Mouse (Mus musculus): ENCODE data around the gene Stim2. TPM values are rescaled to one million over a fixed set of nuclear protein-coding genes. Genes with fewer than 3 reads are reported as not detected.

Stim2 gene
- total and polyA plus RNA-seq, 3 experiments: 11.7 to 18.6 TPM; not detected in 1

GRCm38 (mm10) chr5:54070549-54070948, 72.2 kb downstream of the Stim2 start:
- no peaks in the 10 kb centered on the region for H3K27me3 ChIP-seq (ENCODE audit: control insufficient read depth in 1 of 2, insufficient read depth in 2 of 2, low read length in 2 of 2)
- H3K27ac ChIP-seq (ENCODE audit: control insufficient read depth, low read depth, low read length): no peak overlapping the region
- TF ChIP-seq HCFC1 (IDR thresholded peaks at IDR 0.05; ENCODE audit: low read depth, low read length) (no peak), RCOR1 (IDR thresholded peaks at IDR 0.05; ENCODE audit: low read depth, low read length) (peak; percentile 62; the same call in 1 of the 2 replicates)
- no peak overlapping the region for H3K9ac ChIP-seq (ENCODE audit: control insufficient read depth, low read depth, low read length, poor library complexity, severe bottlenecking)
- H3K9me3 ChIP-seq (replicated peaks; ENCODE audit: insufficient read depth, low read length): no peaks in the 10 kb centered on the region
- no peak overlapping the region for H3K4me3 ChIP-seq (ENCODE audit: control insufficient read depth in 1 of 2, insufficient read depth in 1 of 2, low read depth in 2 of 2, low read length in 2 of 2)
- peak; percentile 66 for DNase-seq (ENCODE audit: low read depth, low spot score)
- peaks cover 0 to 36% of the 10 kb centered on the region in 2 experiments; a peak in 2 of 4 replicates for H3K36me3 ChIP-seq (ENCODE audit: control insufficient read depth in 1 of 2, insufficient read depth in 2 of 2, low read length in 2 of 2)
- H3K79me2 ChIP-seq (ENCODE audit: control insufficient read depth, insufficient read depth, low read length, poor library complexity): no peaks in the 10 kb centered on the region
- peaks cover 21% of the 10 kb centered on the region in 2 experiments for H3K4me1 ChIP-seq (ENCODE audit: control insufficient read depth in 1 of 2, insufficient read depth in 2 of 2, low read length in 2 of 2)

DNA sequence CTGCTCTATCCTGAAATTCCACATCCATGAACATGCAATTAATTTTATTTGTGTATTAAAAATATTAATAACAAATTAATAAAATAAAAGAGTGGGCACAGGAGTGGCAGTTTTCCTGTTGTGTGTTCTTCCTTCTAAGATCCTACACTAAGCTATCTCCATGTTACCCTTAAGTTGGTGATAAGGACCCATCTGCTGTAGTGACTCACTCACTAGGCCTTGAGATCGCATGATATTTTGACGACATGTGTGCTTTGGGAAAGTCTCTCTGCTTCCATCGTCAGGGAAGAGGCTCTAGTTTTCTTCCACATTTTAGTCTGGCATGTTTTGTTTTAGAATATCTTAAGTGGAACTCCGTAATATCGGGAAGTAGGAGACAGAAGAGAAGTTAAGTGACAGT, 73.0 kb downstream of the Stim2 start:
- Histone ChIP-seq H3K36me3 (ENCODE audit: control insufficient read depth in 1 of 2, insufficient read depth in 2 of 2, low read length in 2 of 2) (peaks cover 0 to 36% of the 10 kb centered on the region in 2 experiments; a peak in 2 of 4 replicates), H3K27me3 (ENCODE audit: control insufficient read depth in 1 of 2, insufficient read depth in 2 of 2, low read length in 2 of 2) (no peaks in the 10 kb centered on the region), H3K4me1 (ENCODE audit: control insufficient read depth in 1 of 2, insufficient read depth in 2 of 2, low read length in 2 of 2) (peaks cover 21% of the 10 kb centered on the region in 2 experiments), H3K27ac (ENCODE audit: control insufficient read depth, low read depth, low read length) (no peak overlapping the region), H3K9ac (ENCODE audit: control insufficient read depth, low read depth, low read length, poor library complexity, severe bottlenecking) (no peak overlapping the region), H3K9me3 (replicated peaks; ENCODE audit: insufficient read depth, low read length) (no peaks in the 10 kb centered on the region), H3K79me2 (ENCODE audit: control insufficient read depth, insufficient read depth, low read length, poor library complexity) (no peaks in the 10 kb centered on the region), H3K4me3 (ENCODE audit: control insufficient read depth in 1 of 2, insufficient read depth in 1 of 2, low read depth in 2 of 2, low read length in 2 of 2) (no peak overlapping the region)
- DNase-seq (ENCODE audit: low read depth, low spot score): peak; percentile 46
- TF ChIP-seq CHD1 (IDR thresholded peaks at IDR 0.05; ENCODE audit: low read depth, low read length) (no peak), POLR2AphosphoS2 (IDR thresholded peaks at IDR 0.05; ENCODE audit: low read length) (no peak), USF1 (IDR thresholded peaks at IDR 0.05; ENCODE audit: low read depth, low read length) (no peak), POLR2A (IDR thresholded peaks at IDR 0.05; ENCODE audit: control insufficient read depth in 1 of 2, insufficient read depth in 1 of 2, low read depth in 1 of 2, low read length in 2 of 2, poor library complexity in 1 of 2) (no peak), ZMIZ1 (IDR thresholded peaks at IDR 0.05; ENCODE audit: low read depth, low read length) (no peak), MAFK (IDR thresholded peaks at IDR 0.05; ENCODE audit: borderline replicate concordance, low read depth, low read length) (no peak), EP300 (IDR thresholded peaks at IDR 0.05; ENCODE audit: low read depth in 1 of 2, low read length in 2 of 2) (peak; percentile 52 to 54; a peak in 2 of 4 replicates), ZC3H11A (IDR thresholded peaks at IDR 0.05; ENCODE audit: low read depth, low read length) (no peak), BHLHE40 (IDR thresholded peaks at IDR 0.05; ENCODE audit: borderline replicate concordance, low read depth, low read length) (no peak), UBTF (IDR thresholded peaks at IDR 0.05; ENCODE audit: borderline replicate concordance, insufficient read depth, low read depth, low read length) (no peak), MXI1 (IDR thresholded peaks at IDR 0.05; ENCODE audit: low read depth, low read length) (no peak), TCF12 (IDR thresholded peaks at IDR 0.05; ENCODE audit: low read depth, low read length) (0 out of 2 replicates have a peak, but pooled peaks have one; percentile 40), GABPA (IDR thresholded peaks at IDR 0.05; ENCODE audit: low read depth, low read length) (no peak), NELFE (IDR thresholded peaks at IDR 0.05; ENCODE audit: low read depth, low read length) (no peak), MEF2A (IDR thresholded peaks at IDR 0.05; ENCODE audit: extremely low read depth, insufficient replicate concordance, low read depth, low read length, poor library complexity, severe bottlenecking) (no peak), NRF1 (IDR thresholded peaks at IDR 0.05; ENCODE audit: insufficient read depth, low read depth, low read length, poor library complexity, severe bottlenecking) (no peak), GATA1 (IDR thresholded peaks at IDR 0.05; ENCODE audit: low read depth, low read length) (peak; percentile 76), RAD21 (IDR thresholded peaks at IDR 0.05; ENCODE audit: low read depth, low read length) (no peak), MYB (IDR thresholded peaks at IDR 0.05; ENCODE audit: low read depth, low read length) (no peak), HCFC1 (IDR thresholded peaks at IDR 0.05; ENCODE audit: low read depth, low read length) (no peak), ZKSCAN1 (IDR thresholded peaks at IDR 0.05; ENCODE audit: low read depth, low read length) (no peak), TAL1 (IDR thresholded peaks at IDR 0.05; ENCODE audit: low read length) (no peak), MAX (IDR thresholded peaks at IDR 0.05; ENCODE audit: low read length) (no peak), SMC3 (IDR thresholded peaks at IDR 0.05; ENCODE audit: low read depth, low read length) (no peak), ZNF384 (IDR thresholded peaks at IDR 0.05; ENCODE audit: low read depth, low read length) (no peak), ELF1 (IDR thresholded peaks at IDR 0.05; ENCODE audit: low read depth, low read length) (no peak), ETS1 (IDR thresholded peaks at IDR 0.05; ENCODE audit: low read depth, low read length) (peak; percentile 86), RCOR1 (IDR thresholded peaks at IDR 0.05; ENCODE audit: low read depth, low read length) (no peak), JUND (IDR thresholded peaks at IDR 0.05; ENCODE audit: low read depth, low read length) (no peak), TBP (IDR thresholded peaks at IDR 0.05; ENCODE audit: low read depth, low read length) (no peak)

Measured in MEL (cell line).